Mouse (Mus musculus) Patski (cell line): ENCODE measurements around the gene 4931428F04Rik. TPM values are rescaled to one million over a fixed set of nuclear protein-coding genes. Genes with fewer than 3 reads are reported as not detected.

Source experiments
- ATAC-seq: fragments of 100-300 bp; one replicate; pipeline ENCODE4 v1.8.0; 2021
- CTCF ChIA-PET: fragments of 350-600 bp; sonication (Branson Sonifier 250); formaldehyde crosslinking; loops from one replicate; lab custom pipeline; 2022; ENCODE audit warnings: inconsistent platforms; lab: Charles Lee
- POLR2A ChIA-PET: fragments of 350-600 bp; sonication (Branson Sonifier 250); formaldehyde crosslinking; loops from one replicate; lab custom pipeline; 2022; ENCODE audit warnings: antibody characterized with exemption, inconsistent platforms; lab: Charles Lee
- DNase-seq: peaks from one replicate; pipeline ENCODE4 v3.0.0-alpha.2; 2011; ENCODE audit warnings: low read depth, low spot score
- H3K27me3 ChIP-seq: fragments of 371-371 bp; one replicate; pipeline ENCODE4 v1.5.1; 2021
- CTCF ChIP-seq: fragments of 100-300 bp; IDR thresholded peaks from one replicate; pipeline ENCODE4 v1.5.1; 2021
- in situ Hi-C: fragments of 300-500 bp; cut with MboI; formaldehyde crosslinking; loops from 3 replicates; pipeline ENCODE4 v1.11.1; 2018; ENCODE audit warnings: low pct_unique_long_range_greater_than_20kb, mixed read lengths
- polyA plus RNA-seq: library from polyadenylated mRNA; unstranded; gene quantifications from one replicate; pipeline ENCODE4 v1.2.3, GENCODE M21; 2021

The 4931428F04Rik gene
- polyA plus RNA-seq, 1 experiment from 2014 or later = 10.7 TPM

DNA sequence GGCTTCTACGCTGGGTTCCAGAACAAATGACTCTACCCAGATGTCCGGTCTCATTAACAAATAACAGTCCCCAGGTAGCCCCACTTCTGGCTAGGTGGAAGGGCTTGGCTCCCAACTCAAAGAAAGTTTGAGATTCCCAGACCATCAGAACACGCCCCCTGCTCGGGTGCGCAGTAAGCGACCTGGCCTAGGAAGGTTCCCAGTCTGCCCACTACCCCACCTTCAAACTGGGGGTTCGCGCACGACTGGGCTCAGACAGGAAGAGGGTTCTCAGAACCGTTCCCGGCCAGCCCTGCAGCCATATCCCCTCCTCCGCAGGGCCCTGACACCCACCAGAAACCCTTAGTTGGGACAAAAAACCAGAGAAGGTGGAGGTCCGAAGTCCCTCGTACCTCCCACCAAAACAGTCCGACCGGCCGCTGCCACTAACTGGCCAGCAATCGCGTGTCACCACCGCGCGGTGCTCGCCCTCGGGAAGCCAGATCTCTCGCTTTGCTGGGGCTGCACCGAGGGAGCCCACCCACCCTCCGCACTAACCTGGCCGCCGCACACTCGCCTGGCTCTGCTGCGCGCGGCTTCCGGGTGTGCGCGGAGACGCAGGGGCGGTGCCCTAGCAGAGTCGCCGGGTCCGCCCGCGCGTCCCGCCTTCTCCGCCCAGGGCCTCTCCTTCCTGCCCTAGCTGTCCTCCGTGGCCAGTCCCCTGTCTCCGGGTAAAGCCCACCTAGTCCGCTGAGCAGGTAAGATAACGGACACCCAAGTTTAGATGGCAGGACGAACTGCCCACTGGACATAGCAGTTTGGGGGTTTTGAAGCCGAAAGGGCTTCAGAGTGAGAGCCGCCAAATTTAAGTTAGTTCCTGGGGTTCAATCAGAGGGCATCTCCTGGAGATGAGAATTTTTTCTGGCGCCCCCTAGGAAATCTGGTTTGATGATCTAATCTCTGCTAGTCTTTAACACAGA is 25.4 kb downstream of the 4931428F04Rik start, which contains the start of the genes Tradd and Fbxl8:
Tradd (minus strand) TSS at position 586 of the 959 bp plus-strand sequence.
Fbxl8 (plus strand) TSS at position 625 of the 959 bp plus-strand sequence.
- no peak for TF ChIP-seq CTCF
- no peaks in the 10 kb centered on the region for H3K27me3 ChIP-seq

GRCm38 (mm10) chr8:105263244-105263912 is 26.3 kb downstream of the 4931428F04Rik start:
- ATAC-seq = no peak
- H3K27me3 ChIP-seq = no peaks in the 10 kb centered on the region
- POLR2A ChIA-PET = no interaction called here
- DNase-seq = no peak
- in situ Hi-C loops = no loop called here
- CTCF ChIA-PET = no interaction called here
- no peak for TF ChIP-seq CTCF

More for the DNA sequence above, 25.4 kb downstream of the 4931428F04Rik start, which contains the start of the genes Tradd and Fbxl8:
- ATAC-seq (peak; percentile 92), DNase-seq (no peak)
- in situ Hi-C loops = no loop called here
- CTCF ChIA-PET = interaction anchor here (0.9 to 1.5 kb wide), 6 partner anchors 9 to 26 kb away, joined by 3 to 5 read pairs (median 3); partner anchors contain the start of gene B3gnt9
- POLR2A ChIA-PET = interaction anchor here (1.0 to 1.3 kb wide), 2 partner anchors 10 to 25 kb away, joined by 3 to 4 read pairs; partner anchors contain the start of genes 4931428F04Rik and B3gnt9

DNA sequence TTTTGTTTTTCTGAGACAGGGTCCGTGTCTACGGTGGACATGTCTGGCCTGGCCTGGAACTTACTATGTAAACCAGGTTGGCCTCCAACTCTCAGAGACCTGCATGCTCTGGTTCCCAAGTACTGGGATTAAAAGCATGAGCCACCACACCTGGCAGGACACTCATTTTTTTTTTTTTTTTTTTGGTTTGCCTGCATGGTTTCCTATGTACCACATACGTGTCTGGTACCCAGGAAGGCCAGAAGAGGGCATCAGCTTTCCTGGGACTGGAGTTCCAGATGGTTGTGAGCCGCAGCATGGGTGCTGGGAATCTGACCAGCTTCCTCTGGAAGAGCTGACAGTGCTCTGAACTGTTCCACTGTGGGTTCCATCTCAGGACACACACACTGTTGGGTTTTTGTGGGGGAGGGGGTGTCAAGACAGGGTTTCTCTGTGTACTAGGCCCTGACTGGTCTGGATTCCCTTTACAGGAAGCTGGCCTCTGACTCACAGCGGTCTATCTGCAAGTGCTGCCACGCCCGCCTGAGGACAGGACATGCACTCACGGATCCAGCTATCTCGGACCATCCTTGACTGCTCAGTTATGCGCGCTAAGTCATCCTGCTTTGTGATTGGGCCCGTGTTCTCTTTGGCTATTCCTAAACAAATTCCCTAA is 28.2 kb downstream of the 4931428F04Rik start:
- POLR2A ChIA-PET = interaction anchor here (0.6 kb wide), 1 partner anchor 29 kb away, joined by 4 read pairs; no protein-coding TSS in a partner anchor
- no peaks in the 10 kb centered on the region for H3K27me3 ChIP-seq
- CTCF ChIA-PET = no interaction called here
- in situ Hi-C loops = no loop called here
- no peak for DNase-seq
- ATAC-seq = no peak
- no peak for TF ChIP-seq CTCF

DNA sequence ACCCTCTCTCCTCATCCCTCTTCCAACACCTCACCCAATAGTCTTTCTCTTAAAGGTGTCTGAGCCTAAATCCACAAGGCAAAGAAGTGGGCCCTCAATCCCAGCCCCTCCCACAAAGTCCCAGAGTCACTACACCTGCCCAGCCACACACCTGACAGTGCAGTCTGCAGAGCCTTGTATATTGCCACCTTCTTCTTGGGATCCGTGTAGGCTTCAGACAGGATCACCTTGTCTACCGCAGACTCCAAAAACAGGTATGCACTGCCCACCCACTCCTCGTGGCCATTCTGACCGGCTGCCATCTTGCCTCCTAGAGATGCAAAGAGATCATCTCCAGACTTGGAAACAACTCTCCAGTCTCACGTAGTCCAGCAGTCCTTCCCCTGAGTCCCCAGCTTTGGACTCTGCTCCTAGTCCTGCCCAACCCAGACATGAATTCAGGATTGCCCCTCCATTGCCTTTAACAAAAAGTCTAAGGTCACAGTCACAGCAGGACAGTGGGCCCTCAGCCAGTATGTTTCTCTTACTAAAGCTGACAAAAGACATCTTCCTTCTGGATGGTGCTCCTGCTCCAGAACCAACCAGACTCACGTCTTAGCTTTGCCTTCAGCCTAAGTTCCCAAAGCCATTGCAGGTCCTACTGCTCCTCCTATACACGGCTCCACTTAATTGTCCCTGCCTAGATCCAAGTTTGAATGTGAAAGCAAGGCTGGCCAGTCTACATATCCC is 29.1 kb downstream of the 4931428F04Rik start:
- in situ Hi-C loops = no loop called here
- ATAC-seq (no peak), DNase-seq (no peak)
- POLR2A ChIA-PET = no interaction called here
- CTCF ChIA-PET = interaction anchor here (1.3 kb wide), 1 partner anchor 30 kb away, joined by 3 read pairs; no protein-coding TSS in a partner anchor
- H3K27me3 ChIP-seq = no peaks in the 10 kb centered on the region
- TF ChIP-seq CTCF = no peak

DNA sequence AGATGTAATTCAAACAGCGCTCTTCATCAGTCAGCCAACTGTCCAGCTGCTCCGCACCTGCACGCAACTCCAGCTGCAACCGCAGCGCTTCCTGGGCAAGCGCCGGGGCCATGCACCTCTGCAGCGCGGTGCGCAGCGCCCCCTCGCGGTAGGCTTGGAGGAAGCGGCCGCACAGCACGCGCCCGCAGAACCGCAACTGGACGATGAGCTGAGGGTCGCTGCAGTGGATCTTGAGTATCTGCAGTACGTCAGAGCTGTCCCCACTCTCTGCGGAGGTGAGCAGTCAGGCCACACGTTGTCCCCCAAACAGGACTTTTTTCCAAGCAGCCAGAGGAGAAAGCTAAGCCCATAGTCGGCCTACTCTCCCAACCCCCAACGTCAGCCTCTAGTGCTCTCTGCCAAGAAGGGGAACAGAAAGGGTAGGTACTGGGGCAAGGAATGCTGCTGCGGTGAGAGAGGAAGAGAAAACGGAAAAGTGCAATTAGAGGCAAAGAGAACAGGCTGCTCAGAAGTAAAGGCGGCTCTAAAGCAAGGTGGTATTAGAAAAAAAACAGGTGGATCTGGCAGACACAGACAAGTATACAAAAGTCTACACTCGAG is 29.8 kb downstream of the 4931428F04Rik start:
- in situ Hi-C loops = no loop called here
- no peaks in the 10 kb centered on the region for H3K27me3 ChIP-seq
- no peak for DNase-seq
- POLR2A ChIA-PET = no interaction called here
- no peak for ATAC-seq
- CTCF ChIA-PET = interaction anchor here (1.3 to 1.6 kb wide), 2 partner anchors 12 to 31 kb away, joined by 3 read pairs; no protein-coding TSS in a partner anchor
- no peak for TF ChIP-seq CTCF

DNA sequence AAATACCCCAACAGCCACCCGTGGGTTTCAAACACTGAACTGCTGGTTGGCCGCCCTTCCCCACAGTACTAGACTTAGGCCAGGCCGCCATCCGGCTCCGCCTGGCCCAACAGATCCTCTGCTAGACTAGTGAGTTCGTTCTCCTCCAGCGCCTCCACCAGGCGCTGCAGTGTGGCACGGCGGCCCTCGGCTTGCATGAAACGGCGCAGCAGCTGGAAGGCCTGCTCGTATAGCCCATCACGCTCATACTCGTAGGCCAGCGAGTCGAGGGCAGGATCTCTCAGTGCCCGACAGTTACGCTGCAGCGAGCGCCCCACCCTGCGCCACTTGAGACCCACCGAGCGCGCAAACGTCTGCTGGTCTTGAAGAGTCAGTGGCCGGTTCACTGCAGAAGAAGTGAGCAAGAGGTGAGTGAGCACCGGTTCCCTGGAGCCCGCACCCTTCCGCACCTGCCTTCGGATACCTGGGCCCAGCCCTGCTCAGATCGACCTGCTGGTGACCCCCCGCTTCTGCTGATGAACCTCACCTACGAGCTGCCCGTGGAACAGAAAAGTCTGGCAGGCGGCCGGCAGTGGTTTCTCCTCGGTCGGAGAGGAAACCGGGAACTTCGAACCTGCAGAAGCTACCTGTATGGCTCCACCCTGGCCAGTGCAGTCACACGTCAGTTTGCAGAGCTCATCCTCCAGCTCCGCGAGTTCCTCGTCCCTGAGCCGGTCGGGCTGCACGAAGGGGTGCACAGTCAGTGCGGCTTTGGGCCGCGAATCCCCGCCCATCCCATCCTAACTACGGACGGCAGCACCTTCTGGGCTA is 30.5 kb downstream of the 4931428F04Rik start:
- DNase-seq (no peak), ATAC-seq (no peak)
- POLR2A ChIA-PET = no interaction called here
- TF ChIP-seq CTCF = no peak
- in situ Hi-C loops = no loop called here
- CTCF ChIA-PET = interaction anchor here (1.6 kb wide), 1 partner anchor 12 kb away, joined by 3 read pairs; no protein-coding TSS in a partner anchor
- no peaks in the 10 kb centered on the region for H3K27me3 ChIP-seq

DNA sequence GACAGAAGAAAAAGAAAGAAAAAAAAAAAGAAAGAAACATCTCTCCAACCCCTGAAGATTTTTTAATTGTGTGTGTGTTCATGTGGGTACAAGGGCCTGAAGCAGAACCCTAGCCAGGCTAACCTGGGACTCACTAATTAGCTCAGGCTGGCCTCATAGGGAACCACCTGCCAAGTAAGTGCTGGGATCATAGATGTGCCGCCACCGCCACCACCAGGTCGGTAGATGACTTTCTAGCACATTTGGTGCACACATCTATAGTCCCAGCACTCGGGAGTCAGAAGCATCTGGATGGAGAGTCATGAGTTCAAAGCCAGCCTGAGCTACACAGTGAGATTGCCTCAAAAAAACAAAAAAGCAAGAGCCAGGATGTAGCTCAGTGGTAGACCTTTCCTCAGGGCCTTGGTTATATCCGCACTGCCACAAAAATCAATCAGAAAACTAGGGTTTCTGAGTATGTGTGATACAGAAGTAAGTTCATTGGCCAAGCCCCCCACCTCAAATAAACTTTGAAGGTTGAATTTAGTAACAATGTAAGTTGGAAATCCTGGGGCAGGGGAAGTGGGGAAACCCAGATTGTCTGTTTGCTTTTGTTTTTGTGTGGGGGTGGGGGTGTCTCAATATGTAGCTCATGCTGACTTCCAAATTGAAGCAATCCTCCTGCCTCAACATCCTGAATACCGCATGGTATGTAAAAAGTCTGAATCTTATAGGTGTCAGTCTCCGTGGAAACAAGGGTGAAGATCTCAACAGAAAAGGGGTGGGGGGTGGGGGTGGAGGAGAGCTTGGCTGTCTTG is 32.1 kb downstream of the 4931428F04Rik start:
- in situ Hi-C loops = no loop called here
- no peak for TF ChIP-seq CTCF
- no peaks in the 10 kb centered on the region for H3K27me3 ChIP-seq
- DNase-seq = no peak
- CTCF ChIA-PET = no interaction called here
- POLR2A ChIA-PET = no interaction called here
- ATAC-seq = no peak

- no peak for TF ChIP-seq CTCF
- in situ Hi-C loops = no loop called here
- ChIA-PET CTCF (interaction anchor here (0.7 to 1.3 kb wide), 3 partner anchors 10 to 117 kb away, joined by 3 to 4 read pairs (median 3); partner anchors contain the start of genes Fbxl8 and Tradd), POLR2A (interaction anchor here (0.8 kb wide), 1 partner anchor 10 kb away, joined by 3 read pairs; the partner anchor contains the start of genes Fbxl8 and Tradd)
- DNase-seq (no peak), ATAC-seq (no peak)
- H3K27me3 ChIP-seq = no peaks in the 10 kb centered on the region
These were observed 34.7 kb downstream of the 4931428F04Rik start, which contains the start of gene B3gnt9 for GRCm38 (mm10) chr8:105254966-105255350. B3gnt9 (minus strand) TSS chr8:105255153.
